Mouse (Mus musculus) left cerebral cortex, postnatal 4 days (tissue): Measurements from ENCODE around the gene Scarb2. TPM values are rescaled to one million over a fixed set of nuclear protein-coding genes. Genes with fewer than 3 reads are reported as not detected.

Experiments used
- microRNA-seq: library from miRNA; unstranded; fragments of <30 nt; microRNA quantifications from one replicate; pipeline ENCODE4 v1.2.0, GENCODE M21; 2022
- total RNA-seq, 2 experiments: library from RNA; stranded (reverse); gene quantifications; 2 replicates each; pipeline ENCODE4 v1.2.3; 2021

The Scarb2 gene
- total RNA-seq, 2 experiments from 2014 or later, result 112 to 115 TPM

Small RNA genes lying within 50 kb of the gene (microRNA-seq; reads per million reads assigned to microRNA genes)
- gene Mir6415, result not detected

Other genes with a start within 250 kb of the Scarb2 start
- gene Naaa, start 228.7 kb downstream of the Scarb2 start, total RNA-seq, result 10 to 100 TPM; 11.9 to 13.9 TPM
- 10 to 100 TPM; 28.2 to 31.0 TPM for gene Sdad1, start 196.4 kb downstream of the Scarb2 start, total RNA-seq
- gene Cxcl9, start 178.8 kb downstream of the Scarb2 start, total RNA-seq, result not detected
- gene Art3, start 175.0 kb downstream of the Scarb2 start, total RNA-seq, result 1 to 10 TPM; 4.1 to 5.6 TPM
- not detected for gene Cxcl10, start 157.9 kb downstream of the Scarb2 start, total RNA-seq
- gene Nup54, start 71.6 kb downstream of the Scarb2 start, total RNA-seq, result 10 to 100 TPM; 50.7 to 60.8 TPM
- gene Fam47e, start 48.2 kb upstream of the Scarb2 start, total RNA-seq, result under 1 TPM; 0.42 to 0.60 TPM
- 1 to 10 TPM; 1.6 to 2.3 TPM for gene Stbd1, start 96.2 kb upstream of the Scarb2 start, total RNA-seq
- gene Ccdc158, start 168.4 kb upstream of the Scarb2 start, total RNA-seq, result under 1 TPM; 0.52 to 0.64 TPM
- gene Shroom3, start 176.6 kb upstream of the Scarb2 start, total RNA-seq, result 1 to 10 TPM; 3.2 to 4.9 TPM